Mouse (Mus musculus) kidney, postnatal 25 days (tissue): ENCODE results near the gene Wnk1.
A peak's percentile ranks its signal among the peaks of the same experiment; 100 is the strongest.
"Not testable (repeated sequence)": the region's sequence is repeated elsewhere in the genome, so short reads cannot be mapped to it uniquely, and the experiment has no call there.

Source experiments
- DNase-seq, 2 experiments: peaks; one replicate each; pipeline ENCODE4 v3.0.0; 2021; ENCODE audit warnings: mixed read lengths in 2 of 2

Wnk1 gene

GRCm38 (mm10) chr6:120038366-120039255 lies at the start of gene Wnk1:
Gene Wnk1 (minus strand): TSS chr6:120038672.
- peak; percentile 96 to 98 for DNase-seq

GRCm38 (mm10) chr6:120087041-120087440 lies 48.6 kb upstream of the Wnk1 start:
- DNase-seq = not testable (repeated sequence)

- no peak for DNase-seq
Observed at GRCm38 (mm10) chr6:120085832-120086231, 47.4 kb upstream of the Wnk1 start.

- DNase-seq = no peak
Observed at GRCm38 (mm10) chr6:120084983-120085382, 46.5 kb upstream of the Wnk1 start.

GRCm38 (mm10) chr6:120083442-120083841 lies 45.0 kb upstream of the Wnk1 start:
- DNase-seq = no peak

- DNase-seq = no peak
Observed at GRCm38 (mm10) chr6:120082951-120083411, 44.5 kb upstream of the Wnk1 start.

DNA sequence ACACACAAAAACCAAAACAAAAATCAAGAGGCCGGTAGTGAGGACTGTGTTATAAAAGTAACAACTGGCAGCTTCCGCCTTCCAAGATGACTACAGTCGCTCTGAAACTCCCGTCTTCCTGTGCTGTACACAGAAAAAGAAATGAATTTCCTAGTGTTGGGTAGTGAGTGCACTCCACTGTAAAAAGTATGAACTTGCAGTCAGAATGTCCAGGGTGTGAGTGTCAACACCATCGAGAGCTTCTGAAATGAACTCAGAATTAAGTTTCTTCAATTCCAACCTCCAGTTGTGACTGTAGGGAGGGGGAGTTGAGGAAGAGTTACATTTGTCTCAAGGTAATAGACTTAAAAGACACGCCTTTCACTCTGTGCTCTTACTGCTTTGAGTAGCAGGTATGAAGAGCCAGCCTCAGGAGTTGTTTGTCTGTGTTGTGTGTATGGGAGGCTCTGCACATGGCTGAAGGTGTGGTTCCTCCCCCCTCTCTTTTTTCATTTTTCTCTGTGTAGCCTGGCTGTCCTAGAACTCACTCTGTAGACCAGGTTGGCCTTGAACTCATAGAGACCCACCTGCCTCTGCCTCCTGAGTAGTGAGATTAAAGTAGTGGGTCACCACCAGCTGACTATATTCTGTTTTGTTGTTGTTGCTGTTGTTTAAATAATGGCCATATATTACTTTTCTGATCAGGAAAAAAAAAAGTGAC lies 43.9 kb upstream of the Wnk1 start:
- no peak for DNase-seq

DNA sequence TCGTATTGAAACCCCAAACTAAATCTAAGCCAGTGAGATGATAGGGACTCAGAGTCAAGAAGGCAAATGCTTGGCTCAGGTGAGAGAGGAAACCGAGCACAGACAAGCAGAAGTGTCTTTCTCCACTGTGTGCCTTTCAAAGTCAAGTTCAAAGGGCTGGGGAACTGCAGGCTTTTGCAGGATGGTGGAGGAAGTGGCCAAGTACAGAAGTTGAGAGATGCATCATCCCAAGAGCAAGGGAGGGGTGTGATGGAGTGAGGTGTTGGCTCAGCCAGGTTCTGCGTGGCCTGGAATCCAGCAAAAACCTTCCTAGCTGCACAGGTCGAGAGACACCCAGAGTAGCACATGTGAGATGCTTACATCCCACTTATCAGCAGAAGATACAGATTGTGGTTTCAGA lies 43.0 kb upstream of the Wnk1 start:
- DNase-seq = no peak

DNA sequence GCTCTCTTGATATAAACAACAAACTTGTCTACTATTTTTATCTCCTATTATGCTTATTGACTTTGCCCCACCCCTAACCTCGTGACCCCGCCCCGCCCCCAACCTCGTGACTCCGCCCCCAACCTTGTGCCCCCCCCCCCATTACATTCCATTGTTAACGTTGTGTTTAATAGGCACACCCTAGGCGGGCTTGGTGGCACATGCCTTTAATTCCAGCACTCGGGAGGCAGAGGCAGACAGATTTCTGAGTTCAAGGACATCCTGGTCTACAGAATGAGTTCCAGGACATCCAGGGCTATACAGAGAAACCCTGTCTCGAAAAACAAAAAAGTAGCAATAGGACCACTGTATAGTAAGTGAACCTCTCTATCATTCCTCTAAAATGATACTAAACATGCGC lies 41.1 kb upstream of the Wnk1 start:
- no peak for DNase-seq

DNA sequence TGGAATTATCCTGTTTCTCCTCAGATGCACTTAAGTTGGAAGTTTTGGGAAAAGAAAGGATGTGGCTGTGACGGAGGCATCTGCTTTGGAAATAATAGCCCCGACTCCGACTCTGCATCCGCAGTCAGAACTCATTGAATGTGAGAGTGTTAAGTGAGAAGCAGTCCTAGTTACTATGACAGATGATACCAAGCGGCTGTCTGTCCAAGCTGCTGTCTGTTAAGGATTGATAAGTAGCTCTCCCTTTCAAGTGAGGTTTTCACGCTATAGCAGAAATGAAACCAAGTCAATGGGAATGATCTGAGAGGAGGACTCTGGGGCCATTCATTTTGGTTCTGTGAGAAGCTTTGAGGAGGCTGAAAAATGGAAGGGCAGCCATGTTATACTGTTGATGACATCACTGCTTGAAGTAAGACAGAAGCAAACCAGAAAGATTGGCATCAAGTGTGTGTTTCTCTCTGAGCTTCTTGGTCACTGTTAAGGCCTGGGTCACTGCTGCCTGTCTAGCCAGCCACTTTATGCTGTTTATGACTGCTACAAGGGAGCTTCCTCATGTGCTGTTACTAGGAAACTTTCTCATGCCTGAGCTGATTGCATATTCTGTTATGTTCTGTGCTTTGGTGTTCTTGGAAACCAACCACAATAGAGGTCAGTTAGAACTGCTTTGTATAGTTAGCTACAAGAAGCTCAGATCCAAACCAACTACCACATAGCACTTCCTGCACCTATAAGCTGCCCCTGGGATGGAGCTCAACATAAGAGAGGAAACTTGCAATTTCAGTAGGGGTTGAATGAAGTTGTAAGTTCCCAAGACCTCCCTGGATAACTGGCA lies 38.4 kb upstream of the Wnk1 start:
- no peak for DNase-seq

DNA sequence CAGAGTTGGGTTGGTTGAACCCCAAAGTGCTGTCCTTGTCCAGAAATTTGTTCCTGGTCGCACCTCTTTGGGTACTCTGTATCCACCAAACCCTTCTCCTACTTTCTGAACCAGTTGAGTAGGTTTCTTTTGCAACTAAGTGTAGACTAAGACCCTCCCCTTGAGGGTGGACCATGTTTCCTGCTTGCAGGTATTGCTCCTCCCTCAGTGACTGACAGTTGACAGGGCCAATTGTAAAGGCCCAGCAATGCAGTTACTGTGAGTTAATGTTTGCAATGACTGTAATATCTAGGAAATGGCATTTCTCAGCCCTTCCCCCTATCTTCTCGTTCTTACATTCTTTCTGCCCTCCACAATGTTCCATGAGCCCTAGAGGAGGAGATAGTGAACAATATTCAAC lies 34.2 kb upstream of the Wnk1 start:
- no peak for DNase-seq

DNA sequence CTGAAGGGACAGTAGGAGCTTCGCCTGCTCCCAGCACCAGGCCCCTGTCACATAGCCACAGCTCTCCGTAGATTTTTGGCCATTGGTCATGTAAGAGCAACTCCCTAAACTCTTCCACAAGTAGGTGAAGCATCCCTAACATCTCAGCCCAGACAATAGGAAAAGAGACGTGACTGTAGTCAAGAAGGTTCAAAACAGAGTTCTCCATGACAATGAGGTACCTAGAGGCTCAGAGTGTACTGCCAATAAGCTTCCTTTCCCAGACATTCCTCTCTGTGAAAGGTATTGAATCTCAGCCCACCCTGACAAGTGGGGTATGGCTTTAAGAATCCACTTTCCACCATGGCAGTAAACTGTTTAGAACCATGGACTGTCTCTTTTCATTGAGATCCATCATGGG lies 31.1 kb upstream of the Wnk1 start:
- no peak for DNase-seq

- DNase-seq = no peak
Observed at GRCm38 (mm10) chr6:120065552-120066177, 27.2 kb upstream of the Wnk1 start.

GRCm38 (mm10) chr6:120064627-120065026 lies 26.2 kb upstream of the Wnk1 start:
- DNase-seq = no peak

DNA sequence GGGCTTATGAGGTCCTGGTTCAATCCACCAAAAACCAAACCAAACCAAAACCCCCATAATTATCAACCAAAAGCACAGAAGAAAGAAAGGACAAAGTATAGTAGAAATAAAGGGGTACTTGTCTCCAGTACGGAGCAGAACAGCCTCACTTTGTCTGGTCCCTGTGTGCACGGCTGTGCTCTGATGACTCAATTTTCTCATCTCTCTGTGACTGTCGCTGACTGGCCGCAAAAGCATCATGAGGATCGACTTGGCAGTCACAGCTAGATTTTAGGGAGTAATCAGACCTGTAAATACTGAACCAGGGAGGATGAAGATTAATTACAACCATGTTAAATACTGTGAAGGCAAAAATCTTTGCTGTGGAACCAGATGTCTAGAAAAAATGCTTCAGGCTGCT lies 24.5 kb upstream of the Wnk1 start:
- DNase-seq = no peak

GRCm38 (mm10) chr6:120055666-120056540 lies 17.4 kb upstream of the Wnk1 start:
- DNase-seq = no peak

- DNase-seq = no peak
Observed at GRCm38 (mm10) chr6:120054412-120054811, 15.9 kb upstream of the Wnk1 start.

- DNase-seq = no peak
Observed at GRCm38 (mm10) chr6:120047705-120048292, 9.3 kb upstream of the Wnk1 start.

DNA sequence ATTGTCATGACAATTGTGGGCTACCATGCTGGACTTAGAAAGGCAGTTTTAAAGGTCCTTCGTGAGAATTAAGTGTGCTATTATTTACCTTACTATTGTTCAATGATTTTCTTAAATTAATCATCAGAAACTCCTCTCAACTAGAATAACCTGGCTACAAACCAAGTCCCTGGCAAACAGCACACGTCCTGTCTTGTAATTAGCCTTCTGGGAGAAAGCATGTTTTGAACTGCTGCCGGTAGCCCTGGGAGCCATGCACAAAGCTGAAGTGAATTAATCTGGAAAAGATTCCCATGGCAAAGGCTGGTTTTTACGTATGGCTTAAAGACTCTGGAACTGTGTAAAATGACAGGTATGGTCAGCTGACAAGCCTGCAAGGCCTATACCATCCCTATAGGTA lies 6.9 kb upstream of the Wnk1 start:
- no peak for DNase-seq

DNA sequence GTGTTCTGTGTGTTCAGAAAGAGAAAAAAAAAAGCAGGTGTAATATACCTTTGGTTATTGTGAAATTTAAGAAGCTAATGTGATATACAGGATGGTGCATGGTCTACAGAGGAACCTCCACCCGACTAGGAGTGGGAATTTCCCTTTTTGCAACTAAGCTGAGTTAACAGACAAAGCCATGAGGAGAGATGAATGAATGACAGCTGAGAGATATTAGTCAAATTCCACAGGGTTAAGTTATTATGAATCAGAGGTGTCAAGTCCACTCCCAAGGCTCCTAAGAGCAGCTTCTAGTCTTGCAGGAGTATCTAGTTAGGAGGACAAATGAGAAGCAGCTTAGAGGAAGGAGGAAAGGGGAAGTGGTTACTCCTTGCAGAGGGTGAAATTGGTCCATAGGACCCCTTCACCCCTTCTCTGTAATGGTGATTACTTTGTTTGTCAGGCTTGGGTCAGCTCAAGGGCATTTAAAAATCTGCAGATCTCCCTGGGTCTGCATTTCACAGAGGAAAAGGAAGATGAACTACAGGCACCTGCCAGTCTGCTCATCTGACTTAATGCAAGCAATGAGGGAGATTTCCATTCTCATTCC lies 4.3 kb upstream of the Wnk1 start:
- DNase-seq = no peak

GRCm38 (mm10) chr6:120040557-120040857 lies 2.0 kb upstream of the Wnk1 start:
- DNase-seq = no peak
